Mouse (Mus musculus) liver, postnatal 0 days (tissue): ENCODE results near the gene Ablim1.

Experiments
- CTCF ChIP-seq: sonication (generic); IDR thresholded peaks from 2 replicates; pipeline ENCODE4 v1.5.1; 2016; ENCODE audit warnings: antibody characterized with exemption, low read depth
- EP300 ChIP-seq: IDR thresholded peaks from 2 replicates; pipeline ENCODE4 v1.6.1; 2016; ENCODE audit warnings: antibody characterized with exemption, low read depth, mild to moderate bottlenecking

DNA sequence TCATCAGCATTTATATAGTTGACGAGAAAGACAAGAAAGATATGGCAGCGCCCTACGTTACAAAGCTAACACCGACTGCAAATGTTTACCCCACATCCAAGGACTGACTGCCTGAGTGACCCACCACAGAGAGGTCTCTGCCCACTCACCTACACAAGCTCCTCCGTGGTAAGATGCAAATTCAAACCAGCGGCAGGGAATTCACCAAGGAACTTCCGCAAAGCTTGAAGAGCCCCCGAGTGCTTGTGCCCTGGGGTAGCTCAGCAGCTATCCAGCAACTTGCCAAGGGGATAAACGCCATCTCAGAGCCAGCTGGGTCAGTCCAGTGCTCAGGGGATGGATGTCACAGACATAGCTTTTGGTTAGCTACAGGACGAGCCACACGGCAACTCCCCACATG is 95.0 kb downstream of the Ablim1 start:
- TF ChIP-seq CTCF (no peak), EP300 (no peak)
